Mouse (Mus musculus): Measurements from ENCODE around the gene Hypk.

DNA sequence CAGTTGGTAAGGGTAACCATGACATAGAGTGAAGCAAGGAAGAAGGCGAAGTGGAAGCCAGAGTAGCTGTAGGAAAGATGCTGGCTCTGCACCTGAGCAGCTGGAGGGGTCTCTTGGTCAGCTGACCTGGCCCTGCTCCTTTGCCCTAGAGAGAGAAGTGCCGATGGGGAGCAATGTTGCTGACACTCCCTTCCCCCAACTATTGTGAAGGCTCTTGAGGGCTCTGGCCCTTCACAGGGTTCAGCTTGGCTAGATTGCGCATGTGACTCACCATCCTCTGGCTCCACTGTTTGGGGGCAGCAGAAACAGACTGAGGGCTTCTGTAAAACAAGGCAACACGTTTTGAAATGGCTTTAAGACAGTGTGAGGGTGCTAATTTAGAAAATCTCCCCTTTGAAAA lies 729 bp upstream of the Hypk start:
- TF ChIP-seq USF1 (IDR thresholded peaks at IDR 0.05; ENCODE audit: low read depth) (peak; percentile 45), SRF (IDR thresholded peaks at IDR 0.05; ENCODE audit: control insufficient read depth, insufficient read length, low read depth) (no peak), TCF3 (IDR thresholded peaks at IDR 0.05; ENCODE audit: insufficient read length, low read depth) (no peak), POLR2A (IDR thresholded peaks at IDR 0.05; ENCODE audit: insufficient read length, low read depth) (no peak), REST (IDR thresholded peaks at IDR 0.05; ENCODE audit: insufficient read depth, insufficient read length) (no peak), CEBPB (IDR thresholded peaks at IDR 0.05; ENCODE audit: insufficient read depth, poor library complexity, severe bottlenecking) (no peak)

All from myocyte (in vitro differentiated cells).